Mouse (Mus musculus) myocyte (in vitro differentiated cells): ENCODE results near the gene Ttc33.

Source experiments
- E2F4 ChIP-seq: IDR thresholded peaks from one replicate; pipeline ENCODE4 v1.6.1; 2011; ENCODE audit warnings: mild to moderate bottlenecking, control low read depth, moderate library complexity; ENCODE audit not compliant: insufficient read depth
- MAX ChIP-seq: IDR thresholded peaks from one replicate; pipeline ENCODE4 v1.6.1; 2011; ENCODE audit warnings: low read depth, mild to moderate bottlenecking, control low read depth
- MYOD1 ChIP-seq, 3 experiments: IDR thresholded peaks; one replicate each; pipeline ENCODE4 v1.6.1; 2011; ENCODE audit warnings: control low read depth in 2 of 3, low read depth in 2 of 3, mild to moderate bottlenecking in 2 of 3, moderate library complexity in 1 of 3; ENCODE audit not compliant: insufficient read length in 2 of 3, control insufficient read depth in 1 of 3
- POLR2A ChIP-seq: IDR thresholded peaks from one replicate; pipeline ENCODE4 v1.6.1; 2011; ENCODE audit warnings: low read depth, mild to moderate bottlenecking, control low read depth, moderate library complexity; ENCODE audit not compliant: insufficient read length
- POLR2AphosphoS2 ChIP-seq: IDR thresholded peaks from one replicate; pipeline ENCODE4 v1.6.1; 2011; ENCODE audit warnings: low read depth, control low read depth; ENCODE audit not compliant: insufficient read length
- REST ChIP-seq: IDR thresholded peaks from one replicate; pipeline ENCODE4 v1.6.1; 2011; ENCODE audit warnings: mild to moderate bottlenecking, control low read depth, moderate library complexity; ENCODE audit not compliant: insufficient read depth, insufficient read length
- TCF12 ChIP-seq: IDR thresholded peaks from one replicate; pipeline ENCODE4 v1.6.1; 2011; ENCODE audit warnings: mild to moderate bottlenecking, control low read depth; ENCODE audit not compliant: poor library complexity, insufficient read depth, severe bottlenecking
- USF1 ChIP-seq: IDR thresholded peaks from one replicate; pipeline ENCODE4 v1.6.1; 2011; ENCODE audit warnings: low read depth, mild to moderate bottlenecking, control low read depth, moderate library complexity

- TF ChIP-seq MAX (no peak), E2F4 (no peak), MYOD1 (IDR thresholded peaks at IDR 0.05; ENCODE audit: control insufficient read depth in 1 of 3, insufficient read length in 2 of 3, low read depth in 2 of 3) (no peak), POLR2A (no peak), POLR2AphosphoS2 (no peak), TCF12 (no peak), USF1 (no peak), REST (no peak)
Measured at GRCm38 (mm10) chr15:5237012-5237660, 51.8 kb downstream of the Ttc33 start.
